Mouse (Mus musculus): Measurements from ENCODE around the gene Gm27027. TPM values are rescaled to one million over a fixed set of nuclear protein-coding genes. Genes with fewer than 3 reads are reported as not detected.

The Gm27027 gene
- total RNA-seq, 2 experiments from 2014 or later: not detected

DNA sequence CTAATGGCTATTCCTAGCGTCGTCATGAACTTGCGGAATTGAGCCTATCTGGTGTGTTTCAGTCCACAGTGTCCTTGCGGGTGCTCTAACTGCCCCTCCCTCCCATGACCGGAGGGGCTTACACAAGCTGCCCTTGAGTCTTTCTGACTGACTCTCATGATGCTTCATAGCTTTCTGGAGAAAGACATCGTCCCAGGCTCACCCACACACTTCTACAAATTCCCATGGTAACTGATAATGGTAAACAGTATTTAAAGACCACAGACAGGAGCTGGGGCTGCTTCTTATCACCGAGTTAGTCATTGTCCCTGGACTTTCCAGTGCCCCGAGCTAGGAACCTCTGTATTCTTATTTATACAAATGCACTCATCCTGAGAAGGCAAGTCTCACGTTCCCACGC, 67.3 kb downstream of the Gm27027 start:
- DNase-seq (ENCODE audit: low spot score in 2 of 2): no peak

- no peak for DNase-seq (ENCODE audit: low spot score in 2 of 2)
These were observed 68.3 kb downstream of the Gm27027 start for GRCm38 (mm10) chr2:93927701-93928437.

GRCm38 (mm10) chr2:93926141-93926540, 70.0 kb downstream of the Gm27027 start:
- no peak for DNase-seq (ENCODE audit: low spot score in 2 of 2)

DNA sequence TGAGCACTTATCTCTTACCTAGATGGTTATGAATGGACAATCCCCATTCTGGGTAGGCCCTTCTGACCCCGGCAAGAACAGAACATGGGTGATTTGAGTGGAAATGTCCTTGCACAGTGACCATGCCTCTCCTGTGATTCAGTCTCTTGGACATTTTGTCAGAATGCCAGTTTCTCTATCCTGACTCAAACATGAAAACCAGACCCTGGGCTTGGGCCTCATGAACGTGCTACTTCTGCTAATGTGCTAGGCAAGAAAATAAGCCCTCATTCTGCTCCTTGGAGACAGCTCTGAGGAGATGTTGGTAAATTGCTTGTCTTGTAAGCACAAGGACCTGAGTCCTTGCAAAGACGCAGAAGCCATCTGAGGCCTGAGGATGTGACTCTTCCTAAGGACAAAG, 77.1 kb downstream of the Gm27027 start:
- DNase-seq (ENCODE audit: low spot score in 2 of 2): no peak

DNA sequence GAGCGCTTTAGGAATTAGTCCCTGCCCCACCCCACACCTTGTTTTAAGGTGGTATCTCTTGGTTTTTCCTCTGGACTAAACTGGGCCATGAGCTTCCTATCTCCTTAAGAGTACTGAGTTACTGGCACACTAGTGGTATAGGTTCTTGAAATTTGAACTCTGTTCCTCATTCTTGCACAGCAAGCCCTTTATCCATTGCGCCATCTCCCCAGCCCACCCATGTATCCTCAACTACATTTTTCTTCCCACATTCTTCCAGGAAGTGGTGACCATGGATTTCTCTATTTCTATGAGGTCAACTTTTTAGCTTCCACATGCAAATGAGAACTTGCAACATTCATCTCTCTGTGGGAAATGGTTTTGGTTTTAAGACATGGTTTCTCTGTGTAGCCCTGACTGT, 82.6 kb downstream of the Gm27027 start:
- DNase-seq (ENCODE audit: low spot score in 2 of 2): no peak

DNA sequence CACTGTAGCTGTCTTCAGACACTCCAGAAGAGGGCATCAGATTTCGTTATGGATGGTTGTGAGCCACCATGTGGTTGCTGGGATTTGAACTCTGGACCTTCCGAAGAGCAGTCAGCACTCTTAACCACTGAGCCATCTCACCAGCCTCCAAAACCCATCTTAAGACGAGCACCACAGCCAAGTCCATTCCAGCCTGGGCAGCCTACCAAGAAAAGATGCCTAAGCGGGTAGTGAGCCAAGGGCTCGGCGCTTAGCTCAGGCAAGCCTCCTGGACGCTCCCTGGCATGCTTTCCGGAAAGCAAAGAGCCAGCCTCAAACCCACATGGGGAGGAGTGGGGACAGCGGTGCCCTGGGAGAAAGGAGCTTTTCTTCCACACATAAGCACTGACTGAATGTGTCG, 84.2 kb downstream of the Gm27027 start:
- no peak for DNase-seq (ENCODE audit: low spot score in 2 of 2)

DNA sequence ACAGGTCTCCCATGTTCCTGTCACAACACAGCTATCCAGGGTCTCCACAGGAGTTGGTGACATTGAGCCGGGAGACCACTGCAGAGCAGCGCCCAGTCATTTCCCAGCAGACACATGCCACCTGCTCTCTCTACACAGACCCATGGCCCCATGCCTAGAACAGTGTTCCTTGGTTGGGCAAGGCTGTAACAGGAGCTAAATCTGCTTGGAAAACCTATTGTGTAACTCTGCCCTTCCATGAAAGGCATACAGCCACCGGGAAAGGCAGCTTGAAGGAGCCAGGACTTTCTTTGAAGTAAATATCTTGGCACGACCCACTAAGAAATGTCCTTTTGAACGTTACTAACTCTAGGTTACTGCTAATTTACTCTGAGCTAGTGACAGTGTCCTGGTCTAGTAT, 86.4 kb downstream of the Gm27027 start:
- no peak for DNase-seq (ENCODE audit: low spot score in 2 of 2)

DNA sequence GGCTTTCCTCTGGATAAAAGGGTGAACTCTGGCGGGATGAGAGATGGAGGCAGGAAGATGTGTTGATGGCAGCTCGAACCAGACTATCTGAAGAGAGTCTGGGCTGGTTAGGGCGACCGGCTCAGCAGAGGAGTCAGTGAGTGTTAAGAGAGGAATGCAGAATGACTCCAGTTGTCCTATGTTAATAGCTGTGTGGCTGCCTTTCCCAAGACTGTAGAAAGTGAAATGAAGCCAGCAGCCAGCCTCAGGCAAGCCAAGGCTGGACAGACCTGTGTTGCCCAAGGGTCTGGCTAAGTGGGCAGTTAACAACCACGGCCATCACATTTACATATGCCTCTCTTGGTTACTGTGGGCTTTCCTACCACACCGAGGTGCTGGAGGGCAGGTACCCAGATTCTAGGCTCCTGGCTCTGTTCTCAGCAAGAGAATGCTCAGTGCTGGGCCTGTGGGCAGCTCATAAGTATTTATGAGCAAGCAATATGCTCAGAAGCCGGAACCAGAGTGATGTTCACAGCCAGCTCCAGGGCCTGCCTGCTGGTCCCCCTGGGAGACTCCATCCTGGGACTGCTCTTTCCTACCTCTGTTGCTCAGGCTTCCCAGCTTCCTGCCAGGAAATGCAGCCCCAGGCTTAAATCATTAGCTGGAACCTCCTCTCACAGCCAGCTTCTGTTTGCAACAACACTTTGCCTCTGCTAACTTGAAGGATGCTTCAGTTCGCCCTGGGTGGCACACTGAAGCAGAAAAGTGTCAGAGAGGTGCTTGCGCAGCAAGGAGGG, 88.4 kb downstream of the Gm27027 start:
- no peak for DNase-seq (ENCODE audit: low spot score in 2 of 2)

Other genes starting within 250 kb of the Gm27027 start
- gene Ext2, start 173.8 kb downstream of the Gm27027 start, total RNA-seq (2021): 10 to 100 TPM; 65.3 to 98.1 TPM
- gene Accs, start 146.4 kb downstream of the Gm27027 start, total RNA-seq (2021): 1 to 10 TPM; 6.1 to 6.9 TPM
- under 1 TPM; 0.40 to 0.74 TPM for gene Accsl, start 127.2 kb downstream of the Gm27027 start, total RNA-seq (2021)
- gene Gm13889, start 39.2 kb downstream of the Gm27027 start, total RNA-seq (2021): 10 to 100 TPM; 68.0 to 79.5 TPM
- 10 to 100 TPM; 43.4 to 58.2 TPM for gene Alkbh3, start 14.5 kb upstream of the Gm27027 start, total RNA-seq (2021)
- gene Hsd17b12, start 161.6 kb upstream of the Gm27027 start, total RNA-seq (2021): 100 to 1,000 TPM; 241 to 260 TPM